Mouse (Mus musculus): ENCODE measurements around the gene B4galt1.
"Not testable (repeated sequence)": the region's sequence is repeated elsewhere in the genome, so short reads cannot be mapped to it uniquely, and the experiment has no call there.

B4galt1 gene

DNA sequence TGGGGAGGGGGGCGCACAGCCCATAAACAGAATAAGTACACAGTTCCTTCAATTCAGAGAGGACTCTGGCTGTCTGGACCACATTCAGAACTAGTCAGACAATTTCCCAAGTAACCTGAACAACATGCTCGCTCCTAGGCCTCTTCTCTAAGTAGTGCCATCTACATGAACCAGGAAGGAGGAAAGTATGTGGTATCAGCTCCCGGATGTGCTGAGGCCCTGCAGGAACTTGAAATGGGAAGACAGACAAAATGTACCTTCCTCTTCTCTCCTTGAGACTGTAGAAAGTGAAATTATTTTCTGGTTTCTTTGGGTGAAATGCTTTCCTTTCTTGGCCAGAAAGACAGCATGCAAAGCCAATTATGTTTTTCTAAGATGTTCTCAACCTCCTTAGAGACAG lies 38.7 kb downstream of the B4galt1 start:
- DNase-seq = no peak

DNA sequence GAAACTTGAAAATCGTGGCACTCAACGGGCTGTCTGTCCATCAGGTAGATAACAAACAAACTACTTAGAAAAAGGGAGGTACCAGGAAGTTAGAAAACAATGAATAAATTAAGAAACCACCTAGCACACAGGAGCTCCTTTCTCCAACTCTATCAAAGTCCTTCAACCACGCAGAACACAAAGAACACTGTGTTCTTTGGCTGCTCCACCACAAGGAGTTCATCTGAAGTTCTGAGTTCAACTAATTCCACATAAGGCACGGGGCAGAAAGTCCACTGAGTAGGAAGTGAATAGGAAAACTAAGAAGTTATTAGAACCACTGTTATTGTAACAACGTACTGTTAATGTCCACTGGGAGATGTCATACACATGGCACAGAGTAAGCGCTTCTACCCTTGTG lies 39.4 kb downstream of the B4galt1 start:
- DNase-seq = no peak

DNA sequence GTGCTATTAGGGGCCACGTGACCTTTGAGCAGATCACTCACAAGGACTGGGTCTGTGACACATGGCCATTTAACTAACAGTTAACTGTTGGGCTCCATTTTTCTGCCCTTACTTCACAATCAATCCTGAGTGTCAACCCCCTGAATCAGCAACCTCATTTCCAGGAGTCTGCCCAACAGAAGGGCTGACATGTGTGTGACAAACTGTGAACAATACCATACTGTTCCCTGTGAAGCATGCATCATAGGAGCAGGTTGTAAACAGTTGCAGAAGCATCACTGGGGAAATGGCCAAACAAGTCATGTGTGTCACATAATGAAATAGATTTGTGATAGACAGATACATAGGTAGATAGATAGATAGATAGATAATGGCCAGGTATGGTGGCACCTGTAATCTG lies 40.9 kb downstream of the B4galt1 start:
- DNase-seq = no peak

DNA sequence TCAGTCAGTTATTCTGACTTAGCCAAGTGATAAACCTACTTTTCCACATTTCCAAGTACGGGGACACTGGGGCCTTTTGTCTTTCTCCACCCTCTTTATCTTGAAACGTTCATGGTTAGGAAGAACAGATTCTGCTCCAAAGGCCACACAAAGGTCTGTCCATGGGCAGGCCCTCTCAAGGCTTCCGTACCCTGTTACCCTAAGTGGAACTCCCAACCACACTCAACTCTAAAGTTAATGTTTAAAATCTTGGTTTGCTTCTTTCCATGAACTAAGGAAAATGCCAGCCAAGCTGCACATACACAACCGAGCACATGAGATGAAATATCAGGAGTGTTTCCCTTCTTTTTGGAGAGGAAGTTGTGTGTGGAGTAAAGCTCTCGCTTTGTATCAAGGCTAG lies 43.3 kb downstream of the B4galt1 start:
- no peak for DNase-seq

DNA sequence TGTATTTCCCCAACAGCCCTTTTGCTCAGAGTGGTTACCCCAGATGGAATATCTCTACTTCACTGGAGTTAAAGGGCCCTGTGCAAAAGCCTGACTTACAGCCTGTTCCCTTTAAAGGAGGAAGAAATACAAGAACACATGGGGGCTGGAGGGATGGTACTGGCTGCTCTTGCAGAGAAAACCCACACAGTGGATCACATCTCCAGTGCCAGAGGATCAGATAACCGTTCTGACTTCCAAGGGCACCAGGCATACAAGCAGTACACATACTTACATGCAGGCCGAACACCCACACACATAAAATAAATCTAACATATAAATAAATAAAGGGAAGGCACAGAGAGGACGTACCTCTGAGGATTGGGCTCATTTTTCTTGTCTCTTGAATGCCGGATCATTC lies 46.4 kb downstream of the B4galt1 start:
- no peak for DNase-seq

DNA sequence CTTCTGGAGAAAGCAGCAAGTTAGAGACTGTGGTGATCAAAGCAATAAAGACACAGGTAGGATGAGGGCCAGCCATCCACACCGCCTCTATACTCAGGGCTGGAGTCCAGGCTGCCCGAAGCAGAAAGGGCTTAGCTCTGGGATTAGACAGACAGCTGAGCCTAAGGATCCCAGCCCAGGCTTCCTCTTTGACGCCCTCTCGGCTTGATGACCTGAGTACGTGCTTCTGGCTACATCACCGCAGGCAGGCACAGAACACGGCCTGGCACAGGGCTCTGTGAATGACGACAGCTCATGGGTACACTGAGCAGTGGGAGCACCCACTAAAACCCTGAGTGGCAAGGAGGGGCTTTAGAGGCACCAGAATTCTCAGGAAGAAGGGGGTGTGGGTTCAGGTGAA lies 48.4 kb downstream of the B4galt1 start:
- no peak for DNase-seq

DNA sequence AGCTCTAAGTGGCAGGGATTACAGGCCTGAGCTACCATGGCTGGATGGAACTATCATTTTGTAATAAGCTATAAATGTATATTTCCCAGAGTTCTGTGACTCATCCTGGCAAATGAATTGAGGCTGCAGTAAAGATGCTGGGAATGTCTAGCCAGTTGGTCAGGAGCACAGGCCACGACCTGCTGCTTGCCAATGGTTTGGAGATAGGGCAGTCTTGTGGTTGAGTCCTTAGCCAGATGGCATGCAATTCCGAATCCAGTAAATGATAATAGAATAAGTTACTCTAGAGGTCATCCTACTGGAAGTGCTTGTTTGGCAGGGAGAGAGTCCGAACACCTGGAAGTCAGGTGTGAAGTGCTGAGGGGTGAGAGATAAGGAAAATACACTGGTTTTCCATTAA lies 51.0 kb downstream of the B4galt1 start:
- no peak for DNase-seq

DNA sequence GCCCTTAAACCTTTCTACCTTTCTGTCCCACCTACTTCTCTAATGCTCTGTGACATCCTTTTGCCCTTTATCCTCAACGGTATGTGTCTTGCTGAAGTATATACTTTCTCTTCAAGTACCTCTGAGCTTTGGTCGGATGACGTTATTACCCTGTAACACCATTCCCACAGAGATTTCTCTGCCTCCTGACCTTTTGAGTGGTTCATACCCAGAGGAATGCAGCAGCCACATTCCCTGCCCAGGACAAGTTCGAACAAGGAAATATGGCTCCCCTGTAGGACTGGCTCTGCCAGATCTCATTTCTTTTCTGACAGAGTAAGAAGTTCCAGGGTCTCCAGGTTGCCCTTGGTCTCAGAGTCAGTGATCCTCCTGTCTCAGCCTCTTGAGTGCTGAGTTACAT lies 51.9 kb downstream of the B4galt1 start:
- DNase-seq = no peak

DNA sequence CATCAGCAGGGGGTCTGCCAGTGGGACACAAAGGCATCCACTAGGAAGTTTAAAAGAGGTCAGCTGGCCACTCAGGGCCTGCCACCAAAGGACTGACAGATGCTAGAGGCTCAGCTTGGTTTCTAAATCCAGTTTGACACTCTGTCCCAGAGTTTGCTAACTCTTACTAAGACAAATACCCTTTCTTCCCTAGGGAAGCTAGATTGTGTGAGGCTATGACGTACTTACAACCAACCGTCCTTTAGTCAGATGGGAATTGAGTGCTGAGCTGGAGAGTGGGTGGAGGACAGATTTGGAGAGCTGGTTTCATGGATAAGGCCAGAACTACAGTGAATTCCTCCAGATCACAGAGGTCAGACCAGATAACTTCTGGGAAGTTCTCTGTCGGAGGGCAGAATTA lies 52.9 kb downstream of the B4galt1 start:
- DNase-seq = no peak

DNA sequence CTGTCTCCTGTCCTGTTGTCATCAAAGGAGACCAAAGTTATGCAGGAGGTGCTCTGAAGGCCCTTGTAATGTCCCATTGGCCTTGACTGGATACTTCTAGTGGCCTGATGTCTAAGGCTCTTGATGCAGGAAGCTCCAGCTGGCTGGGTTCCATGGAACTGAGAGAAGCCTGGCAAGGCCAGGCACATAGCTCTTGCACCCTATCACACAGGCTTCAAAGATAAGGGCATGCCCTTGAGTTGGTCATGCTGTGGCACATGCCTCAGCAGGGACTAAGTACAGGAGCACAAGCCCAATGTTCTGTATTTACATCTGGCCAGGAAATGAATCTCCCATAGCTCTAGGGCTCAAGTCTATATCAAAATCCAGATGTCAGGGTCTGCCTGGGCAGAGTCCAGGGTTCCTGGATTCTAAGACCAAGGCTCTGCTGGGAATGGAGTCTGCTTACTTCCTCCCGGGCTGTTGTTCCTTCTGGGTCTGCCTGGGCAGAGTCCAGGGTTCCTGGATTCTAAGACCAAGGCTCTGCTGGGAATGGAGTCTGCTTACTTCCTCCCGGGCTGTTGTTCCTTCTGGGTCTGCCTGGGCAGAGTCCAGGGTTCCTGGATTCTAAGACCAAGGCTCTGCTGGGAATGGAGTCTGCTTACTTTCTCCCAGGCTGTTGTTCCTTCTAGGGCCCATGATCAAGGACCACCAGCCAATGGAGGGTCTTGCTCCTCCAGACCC lies 54.8 kb downstream of the B4galt1 start:
- not testable (repeated sequence) for DNase-seq

DNA sequence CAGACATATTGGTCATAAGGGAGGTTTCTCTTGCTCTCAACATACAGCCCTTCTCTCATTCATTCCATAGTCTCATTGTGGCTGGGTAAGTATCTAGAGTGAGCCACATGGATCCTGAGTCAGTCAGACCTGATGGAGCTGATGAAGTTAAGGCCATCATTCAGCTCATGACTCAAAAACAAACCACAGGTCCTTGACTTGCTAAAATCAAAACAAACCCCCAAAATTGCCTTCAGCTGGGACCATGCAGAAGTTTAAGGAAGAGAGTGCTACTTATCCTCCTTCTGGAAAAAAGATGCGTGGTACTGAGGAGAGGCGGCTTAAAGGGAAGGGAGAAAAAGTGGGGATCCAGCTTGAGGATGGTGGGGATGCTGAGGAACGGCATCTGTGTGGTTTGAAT lies 58.0 kb downstream of the B4galt1 start:
- no peak for DNase-seq

DNA sequence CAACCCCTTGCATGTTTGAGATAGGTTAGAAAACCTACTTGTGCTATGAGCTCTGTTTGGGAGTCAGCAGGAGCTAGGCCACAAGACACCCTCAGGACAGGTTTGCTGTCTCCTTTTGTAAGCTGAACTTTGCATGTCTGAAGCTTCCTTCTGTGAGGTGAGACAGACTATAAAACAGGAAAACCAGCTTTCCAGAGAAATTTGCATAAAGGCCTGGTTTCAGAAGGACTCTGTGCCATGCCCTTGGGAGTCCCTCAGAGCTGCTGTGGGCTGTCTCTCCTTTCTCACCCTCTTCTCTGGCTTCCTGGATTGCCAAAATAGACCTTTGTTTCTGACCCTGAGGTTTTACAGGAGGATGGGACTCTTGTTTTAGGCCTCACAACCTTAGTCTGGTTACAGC lies 59.5 kb downstream of the B4galt1 start:
- DNase-seq = no peak

DNA sequence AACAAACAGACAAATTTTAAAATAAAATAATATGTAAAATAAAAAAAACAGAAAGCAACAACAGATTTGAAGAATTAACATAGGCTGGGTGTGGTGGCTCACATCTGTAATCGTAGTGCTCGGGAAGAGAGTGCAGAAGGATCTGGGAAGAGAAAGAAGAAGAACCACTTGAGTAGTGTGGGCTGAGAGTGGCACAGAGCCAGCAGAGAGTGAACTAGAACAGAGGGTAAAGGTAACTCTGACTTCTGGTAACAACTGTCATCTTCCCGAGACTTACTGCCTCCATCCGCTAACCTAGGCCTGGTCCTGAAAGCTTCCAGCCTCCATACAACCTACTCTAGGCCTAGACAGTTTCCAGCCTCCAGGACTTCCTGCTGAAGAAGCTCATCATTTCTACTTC lies 62.6 kb downstream of the B4galt1 start:
- no peak for DNase-seq

DNA sequence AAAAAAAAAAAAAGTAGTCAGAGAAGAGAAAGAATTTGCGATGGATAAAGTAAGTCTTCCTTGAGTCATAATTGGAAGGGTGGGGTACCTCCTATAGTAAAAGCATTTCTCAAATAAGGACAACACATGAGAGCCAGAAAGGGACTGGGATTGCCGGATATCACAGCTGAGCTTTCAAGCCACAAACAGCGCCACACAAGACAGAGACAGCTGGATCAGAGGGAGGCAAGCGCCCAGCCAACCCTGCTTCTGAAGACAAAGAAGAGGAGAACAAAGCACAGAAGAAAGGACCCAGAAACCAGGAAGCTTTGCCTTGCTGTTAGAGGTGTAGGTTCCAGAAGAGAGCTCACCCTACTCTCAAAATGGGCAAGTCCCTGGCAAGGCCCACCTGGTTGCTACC lies 67.2 kb downstream of the B4galt1 start:
- DNase-seq = no peak

DNA sequence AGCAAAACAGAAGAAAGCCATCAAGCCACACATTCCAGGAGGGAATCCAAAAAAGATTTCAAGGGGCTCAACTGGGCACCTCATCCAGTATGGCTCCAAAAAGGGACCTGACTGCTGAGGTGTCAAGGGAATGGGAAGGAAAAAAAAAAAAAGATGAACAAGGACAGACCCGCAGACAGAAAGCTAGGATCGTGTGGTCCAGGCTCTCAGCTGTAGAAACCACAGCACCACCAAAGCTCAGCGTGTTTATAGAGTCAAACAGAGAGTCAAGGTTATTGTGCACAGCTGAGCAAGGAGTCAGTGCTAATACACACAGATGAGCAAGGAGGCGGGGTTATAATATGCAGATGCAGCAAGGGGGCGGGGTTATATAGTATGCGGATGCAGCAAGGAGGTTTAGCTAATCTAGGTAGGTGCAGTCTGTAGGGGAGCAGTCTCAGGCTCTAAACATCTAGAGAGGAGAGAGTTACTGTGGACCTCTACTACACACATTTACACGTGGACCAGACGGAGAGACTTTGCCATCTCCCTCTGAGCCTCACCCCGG lies 68.1 kb downstream of the B4galt1 start:
- DNase-seq = no peak

DNA sequence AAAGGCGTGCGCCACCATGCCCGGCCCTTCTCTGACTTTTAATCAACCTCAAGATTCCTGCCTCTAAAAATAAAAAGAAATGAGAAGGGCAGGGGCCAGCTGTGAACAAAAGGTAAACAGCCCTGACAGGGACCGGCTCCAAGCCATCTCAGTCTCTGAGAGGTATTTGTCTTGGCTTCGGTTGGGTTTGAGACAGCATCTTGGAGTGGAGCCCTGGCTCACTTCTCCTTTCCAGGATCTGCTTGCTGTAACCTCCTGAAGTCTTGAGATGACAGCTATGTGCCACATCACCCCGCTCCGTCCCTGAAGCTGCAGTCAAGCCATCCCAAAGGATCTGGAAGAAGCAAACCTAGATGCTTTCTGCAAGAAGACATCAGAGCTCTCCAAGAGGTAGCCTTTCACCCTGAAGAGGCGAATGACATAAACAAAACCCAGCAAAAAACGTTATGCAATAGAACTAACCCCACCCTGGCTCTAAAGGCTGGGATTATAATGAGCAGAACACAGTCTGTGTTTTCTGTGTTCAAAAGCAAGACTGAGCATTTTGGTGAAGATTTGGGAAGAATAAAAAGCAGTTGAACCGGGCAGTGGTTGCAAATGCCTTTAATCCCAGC lies 69.1 kb downstream of the B4galt1 start:
- DNase-seq = no peak

DNA sequence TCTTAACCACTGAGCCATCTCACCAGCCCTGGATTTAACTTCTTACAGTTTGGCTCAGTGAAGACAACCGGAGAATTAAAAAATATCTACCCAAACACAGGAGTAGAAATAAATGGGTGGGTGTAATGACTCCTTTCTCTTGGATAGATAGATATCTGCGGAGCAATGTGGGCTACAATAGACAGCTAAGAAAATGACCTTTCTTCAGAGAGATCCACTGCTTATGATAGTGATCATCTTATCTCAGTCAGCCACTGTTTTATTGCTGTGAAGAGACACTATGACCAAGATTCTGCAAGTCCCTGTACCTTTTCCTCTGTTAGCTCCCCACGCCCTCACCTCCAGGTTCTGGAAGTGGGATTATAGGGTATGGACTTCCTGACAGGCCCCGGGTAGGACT lies 70.8 kb downstream of the B4galt1 start:
- no peak for DNase-seq

DNA sequence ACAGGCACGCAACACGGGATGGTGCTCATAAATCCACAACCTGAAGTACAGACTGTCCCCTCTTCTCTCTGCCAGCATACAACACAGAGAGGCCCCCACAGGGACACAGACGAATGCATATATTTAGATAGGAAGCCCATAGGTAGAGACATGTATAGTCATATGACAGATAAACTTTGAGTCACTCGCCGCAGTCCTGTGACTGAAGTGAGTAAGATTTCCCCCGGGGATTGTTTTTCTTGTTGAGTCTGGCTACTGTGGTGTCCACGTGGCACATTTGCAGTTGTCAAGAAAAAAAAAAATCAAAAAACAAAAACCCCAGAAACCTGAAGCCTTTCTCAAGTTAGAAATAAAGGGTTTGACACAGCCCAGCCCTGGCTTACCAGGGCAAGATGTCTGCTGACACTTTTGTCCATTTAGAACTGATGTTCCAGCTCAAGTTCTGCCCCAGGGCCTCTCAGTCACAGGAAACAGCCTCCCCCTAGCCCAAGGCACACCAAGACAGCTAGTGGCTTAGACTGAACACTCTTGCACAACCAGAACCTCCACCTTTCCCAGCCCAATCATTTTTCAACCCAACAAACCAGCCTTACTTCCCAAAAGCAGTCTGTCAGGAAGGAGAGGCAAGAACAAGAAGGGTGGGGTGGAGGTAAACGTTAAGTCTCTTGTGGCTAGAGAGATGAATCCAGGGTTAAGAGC lies 71.9 kb downstream of the B4galt1 start:
- no peak for DNase-seq

DNA sequence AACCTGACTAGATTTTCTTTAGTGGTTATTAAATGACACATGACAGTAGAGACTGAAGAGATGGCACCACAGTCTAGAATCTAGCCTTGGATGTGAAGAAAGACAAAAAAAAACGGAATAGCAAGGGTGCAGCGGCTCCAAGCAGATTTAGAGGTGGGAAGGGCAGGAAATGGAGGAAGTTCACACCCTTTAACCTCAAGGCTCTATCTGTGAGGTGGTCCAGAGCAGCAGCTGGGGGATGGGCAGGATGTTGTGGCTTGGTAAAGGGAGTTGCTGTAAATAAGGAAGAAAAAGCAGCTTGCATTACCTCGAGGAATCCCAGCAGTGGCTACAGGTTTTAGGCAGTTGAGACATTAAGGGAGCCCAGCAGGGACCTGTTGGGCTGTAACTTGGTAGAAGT lies 72.7 kb downstream of the B4galt1 start:
- DNase-seq = no peak

DNA sequence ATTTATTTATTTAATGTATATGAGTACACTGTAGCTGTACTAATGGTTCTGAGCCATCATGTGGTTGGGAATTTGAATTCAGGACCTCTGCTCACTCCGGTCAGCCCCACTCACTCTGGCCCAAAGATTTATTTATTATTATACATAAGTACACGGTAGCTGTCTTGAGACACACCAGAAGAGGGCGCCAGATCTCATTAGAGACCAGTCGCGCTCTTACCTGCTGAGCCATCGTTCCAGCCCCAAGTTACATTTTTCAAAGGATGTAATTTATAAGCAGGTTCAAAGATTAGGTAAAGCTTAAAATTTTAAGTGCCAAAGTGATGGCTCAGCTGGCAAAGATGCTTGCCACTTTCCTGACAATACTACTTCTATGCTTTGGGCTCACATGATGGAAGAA lies 75.1 kb downstream of the B4galt1 start:
- DNase-seq = no peak

DNA sequence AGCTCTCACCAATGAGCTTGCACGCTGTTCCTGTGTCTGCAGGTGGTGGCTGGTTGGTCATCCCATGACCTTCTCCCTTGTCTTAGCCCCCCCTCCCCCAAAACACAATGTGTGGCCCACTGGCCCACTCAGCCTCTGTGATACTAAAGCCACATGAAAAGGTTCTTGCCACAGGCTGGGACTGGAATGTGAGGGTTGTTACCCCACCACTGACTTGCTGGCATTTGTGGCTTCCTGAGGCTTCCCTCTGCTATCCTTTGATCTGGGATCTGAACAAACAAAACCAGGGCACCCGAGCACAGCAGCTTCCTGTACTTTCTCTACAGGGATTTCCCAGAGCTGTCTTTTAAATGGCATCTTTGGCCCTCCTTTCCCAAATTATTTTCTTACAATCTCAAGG lies 76.7 kb downstream of the B4galt1 start:
- DNase-seq = no peak

DNA sequence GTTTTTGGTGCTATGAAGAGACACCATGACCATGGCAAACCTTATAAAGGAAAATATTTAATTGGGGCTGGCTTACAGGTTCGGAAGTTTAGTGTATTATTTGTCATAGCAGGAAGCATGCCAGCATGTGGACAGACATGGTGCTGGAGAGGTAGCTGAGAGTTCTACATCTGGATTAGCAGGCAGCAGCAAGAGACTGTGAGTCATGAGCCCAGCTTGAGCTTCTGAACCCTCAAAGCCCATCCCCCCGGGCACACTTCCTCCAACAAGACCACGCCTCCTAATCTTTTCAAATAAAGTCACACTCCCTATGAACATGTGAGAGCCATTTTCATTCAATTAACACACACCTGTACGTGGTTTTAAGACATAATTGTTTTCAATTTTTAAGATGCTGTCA lies 77.4 kb downstream of the B4galt1 start:
- no peak for DNase-seq

DNA sequence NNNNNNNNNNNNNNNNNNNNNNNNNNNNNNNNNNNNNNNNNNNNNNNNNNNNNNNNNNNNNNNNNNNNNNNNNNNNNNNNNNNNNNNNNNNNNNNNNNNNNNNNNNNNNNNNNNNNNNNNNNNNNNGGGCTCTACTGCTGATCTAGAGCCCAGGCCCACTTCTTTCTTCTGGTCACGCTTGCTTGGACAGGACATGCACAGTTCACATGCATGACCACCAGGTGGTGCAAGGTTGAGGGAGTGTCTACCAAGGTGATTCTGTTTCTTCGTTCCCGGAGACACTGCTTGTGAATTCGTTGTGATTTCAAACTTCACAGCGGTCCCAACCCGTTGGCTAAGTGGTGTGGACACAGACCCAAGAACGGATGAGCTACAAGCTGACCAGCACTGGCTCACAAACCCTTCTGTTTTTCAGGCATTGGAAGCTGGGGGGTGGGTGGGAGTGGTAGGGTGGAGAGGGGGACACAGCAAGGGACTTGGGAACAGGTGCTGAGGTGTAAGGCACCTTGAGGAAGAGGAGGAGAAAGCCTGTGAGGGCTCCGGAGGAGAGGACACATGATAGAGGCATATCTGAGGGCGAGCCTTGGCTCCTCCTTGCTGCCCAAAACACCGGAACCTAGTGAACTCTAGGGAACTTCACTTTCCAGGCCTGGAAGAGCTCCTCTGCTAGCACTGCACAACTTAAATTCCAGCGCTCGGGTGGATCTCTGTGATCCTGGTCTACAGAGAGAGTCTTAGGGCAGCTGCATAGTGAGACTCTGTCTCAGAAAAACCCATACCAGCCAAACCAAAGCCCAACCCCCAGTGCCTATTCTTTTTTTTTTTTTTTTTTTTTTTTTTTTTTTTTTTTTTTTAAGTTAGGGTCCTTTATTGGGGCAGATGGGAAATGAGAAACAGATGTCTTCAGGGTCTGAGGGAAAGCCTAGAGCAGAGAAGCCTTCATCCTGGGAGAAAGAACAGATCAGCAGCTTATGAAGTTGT lies 79.2 kb downstream of the B4galt1 start:
- peak; percentile 30 for DNase-seq
